Mouse (Mus musculus): ENCODE results near the gene Tmem191c. TPM values are rescaled to one million over a fixed set of nuclear protein-coding genes. Genes with fewer than 3 reads are reported as not detected.

The Tmem191c gene
- polyA plus RNA-seq, 1 experiment from 2014 or later: 7.4 TPM

DNA sequence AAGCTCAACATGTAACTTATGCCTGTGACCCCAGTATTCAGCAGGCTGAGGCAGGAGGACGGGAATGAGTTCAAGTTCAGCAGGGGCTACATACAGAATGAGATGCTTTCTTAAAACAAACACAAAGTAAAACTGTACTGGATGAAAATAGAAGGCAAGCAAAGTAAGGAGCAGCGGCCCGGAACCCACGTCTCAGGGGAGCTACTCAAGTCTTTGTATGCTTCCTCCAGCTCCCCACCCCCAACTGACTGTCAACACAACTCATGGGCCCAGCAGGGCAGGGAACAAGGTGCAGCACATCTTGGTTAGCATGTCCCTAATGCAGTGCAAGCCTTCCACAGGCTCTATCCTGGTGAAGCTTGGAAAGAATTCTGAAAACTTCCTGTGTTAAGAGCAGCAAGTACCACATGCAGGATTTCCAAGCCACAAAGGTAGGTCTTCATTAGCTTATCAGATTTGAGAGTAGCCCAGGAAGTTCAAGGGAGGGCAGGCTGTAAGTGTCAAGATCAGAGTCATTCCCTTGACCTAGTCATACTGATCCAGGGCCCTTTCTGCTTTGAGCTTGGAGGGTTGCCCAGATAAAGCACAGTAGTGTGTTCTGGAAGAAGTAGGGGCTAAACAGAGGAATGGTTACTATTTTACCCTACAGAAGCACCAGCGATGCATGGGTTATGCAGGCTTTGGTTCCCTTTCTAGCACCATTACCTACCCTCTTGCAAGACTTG lies 27.8 kb downstream of the Tmem191c start:
- Histone ChIP-seq H3K9me3 (ENCODE audit: control insufficient read depth, low read length) (no peaks in the 10 kb centered on the region), H3K27me3 (ENCODE audit: control insufficient read depth, insufficient read depth, low read length) (no peaks in the 10 kb centered on the region), H3K27ac (ENCODE audit: low read depth, low read length) (no peak overlapping the region), H3K9ac (ENCODE audit: low read length) (no peak overlapping the region), H3K4me2 (no peak overlapping the region), H3K36me3 (ENCODE audit: control insufficient read depth, insufficient read depth, low read length) (peaks cover 2% of the 10 kb centered on the region; the same call in 1 of the 2 replicates), H3K4me3 (ENCODE audit: low read depth, low read length) (no peak overlapping the region), H3K4me1 (ENCODE audit: control insufficient read depth, insufficient read depth, low read length) (no peaks in the 10 kb centered on the region)
- WGBS: 85% methylated on average over 5 of the region's 5 CpGs
- DNase-seq (ENCODE audit: low spot score, missing footprints) (no peak), ATAC-seq (ENCODE audit: low FRiP score) (no peak)

DNA sequence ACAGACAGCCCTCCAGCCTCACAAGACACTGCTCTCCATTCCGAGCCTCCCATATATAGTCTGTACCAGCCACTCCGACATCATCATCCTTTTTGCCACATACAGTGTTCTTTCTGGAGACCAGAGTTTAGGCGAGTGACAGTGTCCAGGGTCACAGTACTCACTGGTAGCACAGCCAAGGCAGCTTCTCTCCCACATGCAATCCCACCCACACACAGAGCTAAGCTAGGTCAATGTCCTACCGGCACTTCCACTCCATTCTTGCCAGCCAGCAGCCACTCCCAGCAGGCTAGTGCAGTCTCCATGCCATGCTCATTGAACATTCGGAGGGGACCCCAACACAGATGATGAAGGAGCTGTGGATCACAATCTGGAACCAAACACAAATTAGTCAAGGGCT lies 31.6 kb downstream of the Tmem191c start:
- H3K4me2 ChIP-seq: no peak overlapping the region
- DNase-seq (ENCODE audit: low spot score, missing footprints): no peak
- no peaks in the 10 kb centered on the region for H3K27me3 ChIP-seq (ENCODE audit: control insufficient read depth, insufficient read depth, low read length)
- H3K4me3 ChIP-seq (ENCODE audit: low read depth, low read length): no peak overlapping the region
- no peaks in the 10 kb centered on the region for H3K9me3 ChIP-seq (ENCODE audit: control insufficient read depth, low read length)
- peaks cover 6% of the 10 kb centered on the region for H3K36me3 ChIP-seq (ENCODE audit: control insufficient read depth, insufficient read depth, low read length)
- H3K4me1 ChIP-seq (ENCODE audit: control insufficient read depth, insufficient read depth, low read length): no peaks in the 10 kb centered on the region
- WGBS: 94% methylated on average over 5 of the region's 5 CpGs
- H3K27ac ChIP-seq (ENCODE audit: low read depth, low read length): no peak overlapping the region
- ATAC-seq (ENCODE audit: low FRiP score): no peak
- no peak overlapping the region for H3K9ac ChIP-seq (ENCODE audit: low read length)

DNA sequence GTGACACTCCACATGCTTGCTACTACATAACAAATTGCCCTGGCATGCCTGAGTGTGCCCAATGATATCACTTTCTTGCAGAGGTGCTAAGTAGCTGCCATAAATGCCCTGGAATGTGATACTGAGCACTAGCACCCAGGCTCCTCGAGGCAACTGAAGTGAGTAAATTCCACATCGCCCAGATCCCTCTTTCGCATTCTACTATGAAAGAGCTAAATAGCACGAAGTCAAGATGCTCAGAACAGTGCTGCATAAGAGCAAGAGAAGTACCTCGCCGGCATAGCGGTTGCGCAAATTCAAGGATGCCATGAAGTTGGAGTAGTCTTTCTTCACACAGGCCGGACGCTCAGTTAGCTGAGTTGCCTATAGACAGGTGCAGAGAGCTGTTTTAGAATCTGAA lies 33.2 kb downstream of the Tmem191c start:
- Histone ChIP-seq H3K9ac (ENCODE audit: low read length) (no peak overlapping the region), H3K4me2 (no peak overlapping the region), H3K36me3 (ENCODE audit: control insufficient read depth, insufficient read depth, low read length) (peaks cover 8% of the 10 kb centered on the region), H3K9me3 (ENCODE audit: control insufficient read depth, low read length) (no peaks in the 10 kb centered on the region), H3K4me3 (ENCODE audit: low read depth, low read length) (no peak overlapping the region), H3K27ac (ENCODE audit: low read depth, low read length) (no peak overlapping the region), H3K4me1 (ENCODE audit: control insufficient read depth, insufficient read depth, low read length) (no peaks in the 10 kb centered on the region), H3K27me3 (ENCODE audit: control insufficient read depth, insufficient read depth, low read length) (no peaks in the 10 kb centered on the region)
- ATAC-seq (ENCODE audit: low FRiP score) (no peak), DNase-seq (ENCODE audit: low spot score, missing footprints) (no peak)
- 96% methylated on average over 10 of the region's 10 CpGs for WGBS

GRCm38 (mm10) chr16:17312531-17312930 lies 36.7 kb downstream of the Tmem191c start:
- peaks cover 16% of the 10 kb centered on the region for H3K36me3 ChIP-seq (ENCODE audit: control insufficient read depth, insufficient read depth, low read length)
- H3K4me1 ChIP-seq (ENCODE audit: control insufficient read depth, insufficient read depth, low read length): no peaks in the 10 kb centered on the region
- no peak overlapping the region for H3K27ac ChIP-seq (ENCODE audit: low read depth, low read length)
- 93% methylated on average over 5 of the region's 5 CpGs for WGBS
- no peak overlapping the region for H3K4me3 ChIP-seq (ENCODE audit: low read depth, low read length)
- ATAC-seq (ENCODE audit: low FRiP score) (no peak), DNase-seq (ENCODE audit: low spot score, missing footprints) (no peak)
- no peaks in the 10 kb centered on the region for H3K27me3 ChIP-seq (ENCODE audit: control insufficient read depth, insufficient read depth, low read length)
- H3K9ac ChIP-seq (ENCODE audit: low read length): no peak overlapping the region
- H3K4me2 ChIP-seq: no peak overlapping the region
- H3K9me3 ChIP-seq (ENCODE audit: control insufficient read depth, low read length): no peaks in the 10 kb centered on the region

- H3K36me3 ChIP-seq (ENCODE audit: control insufficient read depth, insufficient read depth, low read length): peaks cover 16% of the 10 kb centered on the region; the same call in 1 of the 2 replicates
Measured at GRCm38 (mm10) chr16:17316554-17316953, 40.7 kb downstream of the Tmem191c start.

GRCm38 (mm10) chr16:17321481-17321880 lies 45.6 kb downstream of the Tmem191c start:
- H3K4me2 ChIP-seq: no peak overlapping the region
- no peaks in the 10 kb centered on the region for H3K4me1 ChIP-seq (ENCODE audit: control insufficient read depth, insufficient read depth, low read length)
- H3K36me3 ChIP-seq (ENCODE audit: control insufficient read depth, insufficient read depth, low read length): peaks cover 12% of the 10 kb centered on the region; the same call in 1 of the 2 replicates
- H3K9me3 ChIP-seq (ENCODE audit: control insufficient read depth, low read length): no peaks in the 10 kb centered on the region
- DNase-seq (ENCODE audit: low spot score, missing footprints) (no peak), ATAC-seq (ENCODE audit: low FRiP score) (no peak)
- no peak overlapping the region for H3K9ac ChIP-seq (ENCODE audit: low read length)
- WGBS: 84% methylated on average over 5 of the region's 5 CpGs
- H3K27me3 ChIP-seq (ENCODE audit: control insufficient read depth, insufficient read depth, low read length): no peaks in the 10 kb centered on the region
- H3K27ac ChIP-seq (ENCODE audit: low read depth, low read length): no peak overlapping the region
- H3K4me3 ChIP-seq (ENCODE audit: low read depth, low read length): no peak overlapping the region

More at GRCm38 (mm10) chr16:17316554-17316953, 40.7 kb downstream of the Tmem191c start:
- H3K27ac ChIP-seq (ENCODE audit: low read depth, low read length): no peak overlapping the region
- H3K4me1 ChIP-seq (ENCODE audit: control insufficient read depth, insufficient read depth, low read length): no peaks in the 10 kb centered on the region
- ATAC-seq (ENCODE audit: low FRiP score): no peak
- no peak for DNase-seq (ENCODE audit: low spot score, missing footprints)
- WGBS: 92% methylated on average over 7 of the region's 7 CpGs
- H3K9me3 ChIP-seq (ENCODE audit: control insufficient read depth, low read length): no peaks in the 10 kb centered on the region
- H3K4me3 ChIP-seq (ENCODE audit: low read depth, low read length): no peak overlapping the region
- no peaks in the 10 kb centered on the region for H3K27me3 ChIP-seq (ENCODE audit: control insufficient read depth, insufficient read depth, low read length)
- no peak overlapping the region for H3K4me2 ChIP-seq
- no peak overlapping the region for H3K9ac ChIP-seq (ENCODE audit: low read length)

DNA sequence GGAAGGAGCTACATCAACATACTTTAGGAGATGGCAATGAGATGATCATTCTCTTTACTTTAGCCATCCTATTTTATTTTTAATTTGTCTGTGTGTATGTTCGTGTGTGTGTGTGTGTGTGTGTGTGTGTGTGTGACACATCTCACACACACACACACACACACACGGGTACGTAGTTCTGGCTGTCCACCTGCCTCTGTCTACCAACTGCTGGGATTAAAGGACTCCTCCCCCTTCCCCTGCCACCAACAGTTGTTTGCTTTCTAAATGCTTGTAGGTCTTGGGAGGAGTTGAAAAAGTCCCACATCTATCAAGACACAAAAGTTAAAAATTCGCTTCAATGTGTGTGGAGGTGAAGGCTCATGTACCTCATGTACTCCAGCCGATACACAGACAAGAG lies 48.9 kb downstream of the Tmem191c start:
- H3K4me1 ChIP-seq (ENCODE audit: control insufficient read depth, insufficient read depth, low read length): no peaks in the 10 kb centered on the region
- no peak overlapping the region for H3K4me2 ChIP-seq
- no peak for DNase-seq (ENCODE audit: low spot score, missing footprints)
- H3K27me3 ChIP-seq (ENCODE audit: control insufficient read depth, insufficient read depth, low read length): no peaks in the 10 kb centered on the region
- H3K9ac ChIP-seq (ENCODE audit: low read length): no peak overlapping the region
- no peak overlapping the region for H3K27ac ChIP-seq (ENCODE audit: low read depth, low read length)
- 0 out of 2 replicates have a peak, but pooled peaks cover 3% of the 10 kb centered on the region for H3K36me3 ChIP-seq (ENCODE audit: control insufficient read depth, insufficient read depth, low read length)
- 91% methylated on average over 5 of the region's 5 CpGs for WGBS
- ATAC-seq (ENCODE audit: low FRiP score): no peak
- no peaks in the 10 kb centered on the region for H3K9me3 ChIP-seq (ENCODE audit: control insufficient read depth, low read length)
- no peak overlapping the region for H3K4me3 ChIP-seq (ENCODE audit: low read depth, low read length)

DNA sequence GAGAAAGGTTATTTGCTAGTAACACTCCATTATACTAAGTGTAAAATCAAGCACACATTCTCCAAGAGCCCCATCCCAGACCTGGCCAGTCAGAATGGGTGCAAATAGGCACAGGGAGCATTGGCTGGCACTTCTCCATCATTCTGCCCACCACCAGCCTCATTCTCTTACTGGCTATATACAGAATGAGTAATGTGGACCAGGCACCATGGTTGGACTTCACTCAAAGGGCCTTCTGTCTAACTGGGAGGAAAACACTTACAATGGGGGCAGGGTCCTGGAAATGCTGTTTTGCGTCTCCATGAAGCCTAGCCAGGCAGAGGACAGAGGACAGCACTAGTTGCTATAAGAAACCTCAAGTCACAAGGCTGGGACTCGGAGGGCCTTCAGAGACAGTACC lies 50.2 kb downstream of the Tmem191c start:
- no peak for ATAC-seq (ENCODE audit: low FRiP score)
- Histone ChIP-seq H3K36me3 (ENCODE audit: control insufficient read depth, insufficient read depth, low read length) (0 out of 2 replicates have a peak, but pooled peaks cover 3% of the 10 kb centered on the region), H3K9me3 (ENCODE audit: control insufficient read depth, low read length) (no peaks in the 10 kb centered on the region), H3K4me1 (ENCODE audit: control insufficient read depth, insufficient read depth, low read length) (no peaks in the 10 kb centered on the region), H3K27ac (ENCODE audit: low read depth, low read length) (no peak overlapping the region), H3K27me3 (ENCODE audit: control insufficient read depth, insufficient read depth, low read length) (no peaks in the 10 kb centered on the region), H3K9ac (ENCODE audit: low read length) (no peak overlapping the region), H3K4me2 (no peak overlapping the region), H3K4me3 (ENCODE audit: low read depth, low read length) (no peak overlapping the region)
- WGBS: 96% methylated on average over 2 of the region's 2 CpGs
- no peak for DNase-seq (ENCODE audit: low spot score, missing footprints)

DNA sequence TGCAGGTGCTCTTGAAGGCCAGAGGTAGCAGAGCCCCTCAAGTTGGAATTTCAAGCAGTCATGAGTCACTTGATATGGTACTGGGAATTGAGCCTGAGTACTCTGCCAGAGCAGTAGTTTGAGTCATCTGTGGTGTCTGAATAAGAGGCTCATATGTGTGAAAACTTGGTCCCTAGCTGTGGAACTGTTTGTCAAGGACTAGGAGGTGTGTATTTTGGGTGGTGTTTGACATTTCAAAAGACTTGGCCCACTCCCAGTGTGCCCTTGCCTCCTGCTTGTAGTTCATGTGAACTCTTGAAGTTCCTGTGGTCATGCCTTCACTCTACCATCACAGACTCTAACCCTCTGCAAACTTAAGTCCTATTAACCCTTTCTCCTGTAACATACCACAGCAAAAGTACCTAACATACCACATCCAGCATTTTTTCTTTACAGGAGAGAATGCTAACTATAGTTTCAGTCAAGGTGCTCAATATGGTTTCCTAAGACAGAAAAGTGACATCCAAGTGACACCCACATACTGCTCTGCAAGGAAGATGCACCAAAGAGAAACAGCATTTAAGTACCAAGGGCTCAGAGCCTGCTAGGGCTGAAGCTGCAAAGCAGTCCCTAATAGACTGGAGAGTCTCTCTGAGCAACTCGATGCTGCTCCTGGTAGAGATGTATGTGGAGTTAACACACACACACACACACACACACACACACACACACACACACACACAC lies 54.1 kb downstream of the Tmem191c start:
- 75% methylated on average over 1 of the region's 1 CpGs for WGBS
- Histone ChIP-seq H3K9ac (ENCODE audit: low read length) (no peak overlapping the region), H3K9me3 (ENCODE audit: control insufficient read depth, low read length) (no peaks in the 10 kb centered on the region), H3K36me3 (ENCODE audit: control insufficient read depth, insufficient read depth, low read length) (no peaks in the 10 kb centered on the region), H3K27ac (ENCODE audit: low read depth, low read length) (no peak overlapping the region), H3K4me1 (ENCODE audit: control insufficient read depth, insufficient read depth, low read length) (no peaks in the 10 kb centered on the region), H3K4me2 (no peak overlapping the region), H3K4me3 (ENCODE audit: low read depth, low read length) (no peak overlapping the region), H3K27me3 (ENCODE audit: control insufficient read depth, insufficient read depth, low read length) (no peaks in the 10 kb centered on the region)
- ATAC-seq (ENCODE audit: low FRiP score) (no peak), DNase-seq (ENCODE audit: low spot score, missing footprints) (no peak)

All from midbrain, embryonic 11.5 days (tissue).